Mouse (Mus musculus) adrenal gland, postnatal 14 days (tissue): Measurements from ENCODE around the gene Nxph4. TPM values are rescaled to one million over a fixed set of nuclear protein-coding genes. Genes with fewer than 3 reads are reported as not detected.
A peak's percentile ranks its signal among the peaks of the same experiment; 100 is the strongest.

Experiments
- DNase-seq: peaks from one replicate; pipeline ENCODE4 v3.0.0; 2021; ENCODE audit warnings: mixed read lengths
- total RNA-seq: library from RNA; stranded (reverse); gene quantifications from 2 replicates; pipeline ENCODE4 v1.2.3, GENCODE M21; 2021

Nxph4 gene
- total RNA-seq, 1 experiment from 2014 or later = 8.0 TPM

DNA sequence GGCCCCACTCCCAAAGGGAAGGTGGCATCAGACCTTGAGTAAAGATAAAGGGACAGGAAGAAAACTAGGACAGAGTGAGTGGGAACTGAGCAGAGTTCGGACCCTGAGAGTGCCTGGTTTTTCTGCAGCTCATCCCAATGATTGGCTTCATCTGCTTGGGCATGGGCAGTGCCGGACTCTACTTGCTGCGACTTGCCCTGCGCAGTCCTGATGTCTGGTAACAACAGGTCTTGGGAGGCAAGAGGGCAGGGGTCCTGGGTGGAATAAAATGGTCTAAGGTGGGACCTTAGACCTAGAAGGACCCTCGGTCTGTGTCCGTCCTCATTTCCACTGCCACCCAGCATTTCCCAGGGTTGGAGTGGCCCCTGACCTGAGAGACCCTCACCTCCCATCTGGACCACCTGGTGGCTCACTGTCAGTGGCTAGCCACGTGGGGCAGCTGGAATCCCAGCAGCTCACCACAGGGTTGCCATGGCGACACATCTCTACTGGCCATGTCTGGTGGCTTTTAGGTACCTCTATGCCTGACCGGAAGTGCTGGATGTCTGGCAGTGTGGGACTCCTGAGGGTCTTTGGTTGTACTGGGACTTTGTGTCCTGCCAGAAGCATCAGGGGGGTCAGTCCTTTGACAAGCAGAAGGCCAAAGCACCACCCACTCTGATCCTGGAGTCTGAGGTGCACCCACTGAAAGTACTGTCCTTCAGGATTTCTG lies 18.9 kb downstream of the Nxph4 start:
- peak; percentile 48 for DNase-seq

DNA sequence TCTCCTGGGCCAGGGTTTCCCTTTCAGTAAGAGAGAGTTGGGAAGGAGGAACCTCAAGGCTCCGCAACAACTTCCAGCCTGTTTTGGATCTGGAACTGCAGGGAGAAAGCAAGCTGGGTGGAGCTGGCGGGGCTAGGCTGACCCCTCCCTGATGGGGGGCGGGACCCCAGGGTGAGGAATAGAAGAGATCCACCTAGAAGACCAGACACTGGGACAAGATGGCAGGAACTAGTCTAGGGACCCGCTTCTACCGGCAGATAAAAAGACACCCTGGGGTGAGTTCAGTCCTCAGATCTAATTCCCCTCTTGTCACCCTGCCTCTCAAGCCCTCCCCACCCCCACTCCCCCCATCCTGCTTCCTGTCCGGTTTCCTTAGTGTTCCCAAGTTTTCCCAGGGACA lies 19.6 kb downstream of the Nxph4 start, which contains the start of gene Ndufa4l2:
TSS of gene Ndufa4l2 (plus strand) at position 204 of the 400 bp plus-strand sequence.
- DNase-seq = peak; percentile 51

- DNase-seq = no peak
Observed at GRCm38 (mm10) chr10:127514111-127514698, 20.2 kb downstream of the Nxph4 start.

DNA sequence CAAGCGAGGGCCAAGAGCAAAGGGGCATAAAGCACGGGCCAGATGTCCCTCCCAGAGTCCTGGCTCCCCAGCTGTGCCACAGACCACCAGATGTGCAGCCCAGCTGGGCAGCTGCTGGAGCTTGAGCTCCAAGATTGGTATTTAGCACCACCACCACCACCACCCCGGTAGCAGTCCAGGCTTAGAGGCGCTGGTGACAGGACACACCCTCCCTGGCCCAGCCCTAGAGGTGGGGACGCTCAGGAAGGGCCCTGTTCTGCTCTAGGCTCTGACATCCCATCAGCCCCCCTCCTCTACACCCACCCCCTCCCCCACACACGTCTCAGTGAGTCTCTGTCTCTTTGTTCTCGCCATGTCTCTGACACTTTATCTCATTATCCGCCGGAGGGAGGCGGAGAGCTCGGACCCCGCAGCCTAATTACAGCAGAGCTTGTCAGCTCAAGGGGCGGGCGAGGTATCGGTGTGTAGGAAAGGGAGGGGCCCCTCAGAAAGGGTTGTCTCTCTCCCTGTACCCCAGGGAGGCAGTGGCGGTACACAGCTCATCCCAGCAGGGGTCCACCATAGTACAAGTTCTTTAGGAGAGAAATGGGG lies 20.8 kb downstream of the Nxph4 start:
- DNase-seq = no peak

DNA sequence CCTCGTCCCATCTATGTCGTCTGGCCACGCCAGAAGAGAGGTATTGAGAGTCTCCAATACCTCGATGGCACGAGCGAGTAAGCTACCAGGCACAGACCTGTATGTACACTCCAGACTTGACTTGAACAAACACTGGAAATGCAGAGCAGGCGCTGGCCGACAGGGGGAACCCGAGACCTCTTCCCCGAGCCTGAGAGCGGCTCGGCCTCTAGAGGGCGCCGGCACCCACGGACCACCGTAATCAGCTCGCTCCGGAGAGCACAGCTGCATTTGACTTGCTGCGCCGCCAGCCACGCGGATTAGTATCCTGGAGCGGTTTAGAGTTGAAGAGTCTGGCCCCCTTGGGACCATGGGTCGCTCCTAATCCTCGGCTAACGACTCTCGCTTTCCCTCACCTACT lies 21.5 kb downstream of the Nxph4 start:
- DNase-seq = peak; percentile 95

- DNase-seq = no peak
Observed at GRCm38 (mm10) chr10:127512307-127512666, 22.1 kb downstream of the Nxph4 start.

GRCm38 (mm10) chr10:127511634-127512306 lies 22.6 kb downstream of the Nxph4 start:
- peak; percentile 51 for DNase-seq

DNA sequence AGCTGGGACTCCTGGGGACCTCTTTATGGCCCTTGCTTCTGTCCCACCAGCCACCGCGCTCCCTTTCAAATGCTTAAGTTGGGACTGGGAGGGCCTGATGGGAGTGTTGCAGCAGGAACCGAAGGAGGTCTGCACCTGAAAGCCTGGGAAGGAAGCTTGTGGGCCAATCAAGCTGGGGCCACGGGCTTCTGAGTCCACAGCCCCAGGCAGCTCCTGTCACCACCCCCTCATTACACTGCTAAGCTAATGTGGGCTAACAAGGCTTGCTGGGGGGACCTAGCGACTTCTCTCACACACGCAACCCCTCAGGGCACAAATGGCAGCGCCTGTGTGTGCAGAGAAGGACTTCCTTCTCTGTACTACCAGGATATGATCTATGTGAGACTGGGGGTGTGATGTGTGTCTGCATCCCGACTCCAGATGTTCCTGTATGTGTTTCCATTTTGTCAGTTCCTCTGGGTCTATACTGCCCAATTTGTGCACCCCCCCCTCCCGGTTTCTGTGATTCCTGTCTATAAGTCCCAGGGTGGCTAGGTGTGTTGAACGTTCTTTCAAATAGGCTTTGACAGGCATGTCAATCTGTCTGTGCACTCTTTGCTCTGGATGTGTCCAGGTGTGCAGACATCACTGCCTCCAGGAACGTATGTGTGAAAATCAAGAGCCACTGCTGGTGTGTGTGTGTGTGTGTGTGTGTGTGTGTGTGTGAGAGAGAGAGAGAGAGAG lies 23.3 kb downstream of the Nxph4 start:
- DNase-seq = no peak

- DNase-seq = no peak
Observed at GRCm38 (mm10) chr10:127509837-127510701, 24.3 kb downstream of the Nxph4 start.

DNA sequence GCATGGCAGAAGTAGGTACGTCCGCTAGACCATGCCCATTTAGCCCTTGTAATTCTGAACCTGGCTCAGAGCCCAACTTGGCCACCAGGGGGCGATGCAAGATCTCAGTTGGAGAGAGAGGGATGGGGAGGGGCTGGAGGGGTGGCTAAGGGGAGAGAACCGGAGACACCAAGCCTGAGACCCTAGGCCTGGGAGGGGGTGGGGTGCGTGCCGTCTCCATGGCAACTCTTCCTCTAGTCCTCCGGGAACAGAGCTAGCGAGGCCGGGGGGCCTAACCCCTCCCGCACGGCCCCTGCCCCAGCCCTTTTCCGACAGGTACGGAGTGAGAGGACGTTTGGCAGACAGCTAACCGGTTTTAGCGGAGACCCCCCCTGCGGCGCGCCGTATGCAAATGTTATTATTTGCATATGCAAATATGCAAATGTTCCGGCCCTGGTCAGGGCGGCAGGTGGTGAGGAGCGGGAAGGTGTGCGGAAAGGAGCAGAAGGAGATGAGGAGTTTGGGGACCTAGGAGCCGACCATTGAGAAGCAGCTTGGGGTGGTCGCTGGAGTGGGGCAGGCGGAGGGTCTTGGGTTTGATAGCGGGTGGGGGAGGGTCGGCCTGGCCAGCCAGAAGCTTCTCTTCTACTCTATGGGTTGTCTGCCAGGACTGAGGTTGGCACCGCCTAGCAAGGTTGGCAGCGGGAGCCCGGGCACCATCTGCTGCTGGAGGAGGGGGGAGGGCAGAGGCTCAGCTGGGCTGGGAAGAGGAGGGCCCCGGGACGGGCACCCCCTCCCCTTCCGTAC lies 25.1 kb downstream of the Nxph4 start:
- peak; percentile 92 for DNase-seq

- peak; percentile 86 for DNase-seq
Observed at GRCm38 (mm10) chr10:127508239-127508638, 26.1 kb downstream of the Nxph4 start.

DNA sequence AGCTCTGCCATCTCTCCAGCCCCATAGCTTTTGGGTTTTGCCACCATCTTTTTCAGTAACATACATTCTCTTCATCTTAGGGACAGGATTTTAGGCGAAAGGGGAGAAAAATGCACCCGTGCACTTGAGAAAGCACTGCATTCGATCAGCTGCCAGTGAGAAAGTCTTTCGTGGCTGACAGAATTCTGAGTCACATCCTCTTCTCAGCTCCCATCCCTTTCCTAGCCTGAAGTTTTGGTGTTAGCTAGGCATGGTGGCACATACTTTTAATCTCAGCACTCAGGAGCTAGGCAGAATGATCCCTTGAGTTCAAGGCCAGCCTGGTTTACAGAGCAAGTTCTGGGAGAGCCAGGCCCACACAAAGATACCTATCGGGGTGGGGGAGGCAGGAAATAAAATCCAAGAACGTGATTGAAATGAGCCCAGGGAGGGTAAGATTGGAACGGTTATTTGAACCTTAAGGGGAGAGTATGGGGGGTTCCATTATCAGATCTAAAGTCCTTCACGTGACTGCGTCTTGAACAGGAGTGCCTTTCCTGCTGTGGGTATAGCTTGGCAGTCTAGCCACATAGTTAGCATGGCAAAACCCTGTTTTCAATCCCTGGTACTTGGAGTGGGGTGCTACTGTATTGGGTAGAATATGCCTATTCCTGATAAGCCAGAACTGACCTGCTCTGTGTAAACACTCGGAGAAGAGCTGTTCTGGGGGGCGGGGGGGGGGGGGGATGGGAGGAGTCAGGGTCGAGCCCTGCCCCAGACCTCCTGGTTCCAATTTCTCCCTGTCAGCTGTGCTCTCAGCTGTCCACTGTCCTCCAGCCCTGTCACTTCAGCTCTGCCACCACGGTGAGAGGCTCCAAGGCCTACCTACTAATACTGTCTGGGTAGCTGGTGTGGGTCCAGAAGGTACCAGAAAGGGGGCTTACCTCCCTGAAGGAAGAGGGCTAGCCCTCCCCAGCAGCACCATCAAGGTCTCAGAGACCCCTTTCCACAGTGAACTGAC lies 33.2 kb downstream of the Nxph4 start, which contains the start of gene Stac3:
TSS of gene Stac3 (plus strand) at position 793 of the 1,000 bp plus-strand sequence.
- DNase-seq = no peak

DNA sequence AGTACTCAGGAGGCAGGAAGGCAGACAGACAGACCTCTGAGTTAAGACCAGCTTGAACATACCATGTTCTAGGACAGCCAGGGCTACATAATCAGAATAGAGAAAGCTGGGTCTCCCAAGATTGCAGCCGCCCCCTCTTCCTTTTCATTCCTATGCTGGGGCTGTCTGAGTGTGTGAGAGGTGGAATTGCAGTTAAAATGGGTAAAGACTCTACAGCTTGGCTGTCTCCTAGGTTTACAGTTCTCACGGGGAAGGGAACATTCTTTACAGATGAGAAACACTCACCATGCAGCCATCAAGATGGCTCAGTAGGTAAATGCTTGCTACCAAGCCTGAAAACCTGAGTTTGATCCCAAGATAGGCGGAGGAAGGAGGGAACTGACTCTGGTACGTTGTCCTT lies 34.3 kb downstream of the Nxph4 start:
- no peak for DNase-seq

- DNase-seq = no peak
Observed at GRCm38 (mm10) chr10:127499516-127499915, 34.8 kb downstream of the Nxph4 start.

- no peak for DNase-seq
Observed at GRCm38 (mm10) chr10:127496156-127496555, 38.2 kb downstream of the Nxph4 start.

DNA sequence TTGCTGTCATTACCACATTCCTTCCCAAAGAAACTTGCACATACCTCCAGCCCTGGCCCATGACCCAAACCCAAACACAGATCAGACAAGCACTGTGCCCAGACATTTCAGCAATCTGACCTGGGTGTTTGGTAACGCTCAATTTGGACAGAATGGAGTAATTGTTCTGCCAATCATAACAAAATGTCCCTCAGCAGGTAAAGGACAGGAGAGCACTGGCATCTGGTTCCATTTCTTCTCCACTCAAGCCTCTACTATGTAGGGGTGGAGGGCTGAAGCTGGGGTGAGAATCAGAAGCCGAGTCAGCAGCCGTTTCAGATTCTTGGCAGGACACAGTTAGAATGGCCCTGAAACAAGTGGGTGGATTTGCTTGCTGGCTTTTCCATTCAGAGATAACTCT lies 42.2 kb downstream of the Nxph4 start:
- DNase-seq = no peak

DNA sequence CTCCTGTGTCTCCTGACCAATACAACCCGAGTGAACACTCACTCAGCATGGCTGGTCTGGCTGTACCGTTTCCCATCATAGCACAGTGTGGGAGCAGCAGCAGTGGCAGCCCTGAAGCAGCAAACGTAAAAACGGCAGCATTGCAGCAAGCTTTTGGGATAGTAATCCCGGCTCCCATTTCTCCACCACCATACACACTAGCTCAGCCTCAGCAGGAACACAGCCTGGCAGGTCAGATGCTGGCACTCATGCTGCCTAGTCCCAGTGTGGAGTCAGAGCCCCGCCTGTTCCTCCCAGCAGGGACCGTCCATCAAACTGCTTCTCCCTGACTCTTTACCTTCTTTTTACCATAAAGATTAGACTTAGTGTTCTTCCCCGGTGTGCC lies 43.2 kb downstream of the Nxph4 start:
- no peak for DNase-seq

DNA sequence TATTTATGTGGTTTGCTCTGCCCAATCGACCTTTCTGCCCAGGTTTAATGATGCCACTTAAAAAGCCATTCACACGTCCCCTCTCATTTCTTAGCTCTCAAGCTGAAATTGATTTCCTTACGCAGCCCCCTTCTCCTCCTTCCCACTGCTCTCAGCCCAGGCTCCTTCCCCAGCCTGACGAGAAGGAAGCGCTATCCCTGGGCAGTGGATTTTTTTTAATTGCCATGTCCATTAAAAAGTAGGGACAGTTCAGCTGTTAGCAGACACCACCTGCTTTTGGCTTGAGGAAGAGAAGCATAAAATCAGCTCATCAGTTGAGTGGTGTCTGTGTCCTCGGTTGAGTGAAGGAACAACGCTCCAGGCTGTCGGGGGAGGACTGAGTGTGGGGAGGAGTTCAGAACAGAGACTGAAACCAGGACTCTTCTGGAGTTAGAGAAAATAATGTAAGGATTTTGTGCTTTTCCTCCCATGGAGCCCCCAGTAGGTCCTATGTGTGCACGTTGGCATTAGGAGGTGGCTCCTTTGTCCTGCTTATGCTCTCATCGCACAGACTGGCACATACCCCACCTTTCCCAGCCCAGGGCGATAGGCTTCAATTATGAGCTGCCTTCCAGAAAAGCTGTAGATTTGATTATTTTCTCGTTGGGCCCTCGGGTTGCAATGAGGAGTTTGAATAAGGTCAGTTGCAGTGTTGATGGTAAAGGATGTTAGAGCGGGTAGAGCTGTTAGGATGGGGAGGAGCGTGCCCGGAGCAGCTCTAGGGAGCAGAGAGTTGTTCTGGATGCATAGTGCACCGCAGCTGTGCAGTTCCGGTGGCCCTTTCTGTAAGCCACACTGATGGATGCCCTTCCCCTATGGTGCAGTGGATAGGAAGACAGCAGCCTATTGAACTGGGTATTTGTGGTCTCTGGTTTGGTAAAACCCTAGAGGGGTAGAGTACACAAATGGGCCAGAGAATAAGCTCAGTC lies 43.9 kb downstream of the Nxph4 start:
- DNase-seq = no peak
